Mouse (Mus musculus) megakaryocyte, embryonic 14.5 days (primary cell): ENCODE measurements around the gene Vps9d1.

Experiments used
- FLI1 ChIP-seq: IDR thresholded peaks from 2 replicates; pipeline ENCODE4 v1.6.1; 2012; ENCODE audit warnings: low read length, inconsistent platforms, mixed read lengths
- GATA1 ChIP-seq: IDR thresholded peaks from 3 replicates; pipeline ENCODE4 v1.6.1; 2012; ENCODE audit warnings: mixed read lengths, low read length, inconsistent platforms, borderline replicate concordance

GRCm38 (mm10) chr8:123274447-123274846 lies 20.3 kb upstream of the Vps9d1 start:
- TF ChIP-seq GATA1 (no peak), FLI1 (no peak)
